Mouse (Mus musculus) embryonic fibroblast, embryonic 13.5 days (primary cell): ENCODE data around the gene Abca1.

ENCODE experiments used
- CTCF ChIP-seq: IDR thresholded peaks from 2 replicates; pipeline ENCODE4 v1.5.1; 2011; ENCODE audit warnings: mild to moderate bottlenecking, control low read depth, low read length, moderate library complexity, borderline replicate concordance; ENCODE audit not compliant: insufficient read depth
- POLR2A ChIP-seq: IDR thresholded peaks from 2 replicates; pipeline ENCODE4 v1.6.1; 2011; ENCODE audit warnings: low read depth, mild to moderate bottlenecking, control low read depth, low read length, moderate library complexity

GRCm38 (mm10) chr4:53045807-53046206, 113.9 kb downstream of the Abca1 start:
- no peak for TF ChIP-seq CTCF
- no peak for TF ChIP-seq POLR2A
